Mouse (Mus musculus): ENCODE measurements around the gene Myh7.

- TF ChIP-seq POLR2A (IDR thresholded peaks at IDR 0.05; ENCODE audit: borderline replicate concordance, extremely low read depth, low read depth, low read length) (no peak), CTCF (IDR thresholded peaks at IDR 0.05; ENCODE audit: insufficient read depth, low read length) (no peak)
Measured at GRCm38 (mm10) chr14:55023011-55023410, 28.6 kb upstream of the Myh7 start.
